Mouse (Mus musculus): ENCODE data around the gene Spsb4.

The Spsb4 gene

GRCm38 (mm10) chr9:96908737-96909136, 109.9 kb downstream of the Spsb4 start:
- DNase-seq (ENCODE audit: inconsistent age in 2 of 2, low spot score in 1 of 2), result no peak

GRCm38 (mm10) chr9:96904360-96905355, 114.0 kb downstream of the Spsb4 start:
- DNase-seq (ENCODE audit: inconsistent age in 2 of 2, low spot score in 1 of 2), result no peak

GRCm38 (mm10) chr9:96899717-96900116, 118.9 kb downstream of the Spsb4 start:
- DNase-seq (ENCODE audit: inconsistent age in 2 of 2, low spot score in 1 of 2), result no peak

GRCm38 (mm10) chr9:96899004-96899403, 119.6 kb downstream of the Spsb4 start:
- DNase-seq (ENCODE audit: inconsistent age in 2 of 2, low spot score in 1 of 2), result no peak

GRCm38 (mm10) chr9:96896690-96897089, 122.0 kb downstream of the Spsb4 start:
- no peak for DNase-seq (ENCODE audit: inconsistent age in 2 of 2, low spot score in 1 of 2)

GRCm38 (mm10) chr9:96893582-96893981, 125.1 kb downstream of the Spsb4 start:
- peak in 1 of 2 experiments; percentile 45 for DNase-seq (ENCODE audit: inconsistent age in 2 of 2, low spot score in 1 of 2)
